Mouse (Mus musculus): ENCODE measurements around the gene Tmtc2.

The Tmtc2 gene

DNA sequence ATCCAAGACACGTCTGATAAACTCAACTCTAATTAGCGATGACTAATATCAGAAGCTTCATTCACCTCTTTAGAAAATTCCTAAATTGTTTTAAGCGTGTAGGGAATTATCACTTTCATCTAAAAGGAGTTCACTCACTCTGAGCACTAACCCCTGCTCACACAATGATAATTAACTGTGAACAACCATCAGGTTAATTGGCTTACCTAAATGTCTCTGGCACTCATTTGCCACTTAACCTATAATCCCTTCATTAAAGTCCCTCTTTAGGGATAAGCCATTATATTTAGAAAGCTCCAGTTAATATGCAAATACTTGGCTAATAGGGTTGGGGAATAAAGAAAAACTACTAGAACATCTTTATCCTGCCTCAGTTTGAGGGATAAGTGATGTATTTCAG, 151.1 kb downstream of the Tmtc2 start:
- no peak for DNase-seq (ENCODE audit: low read depth in 1 of 2, low spot score in 2 of 2)

GRCm38 (mm10) chr10:105417845-105418383, 156.3 kb downstream of the Tmtc2 start:
- DNase-seq (ENCODE audit: low read depth in 1 of 2, low spot score in 2 of 2) = no peak

DNA sequence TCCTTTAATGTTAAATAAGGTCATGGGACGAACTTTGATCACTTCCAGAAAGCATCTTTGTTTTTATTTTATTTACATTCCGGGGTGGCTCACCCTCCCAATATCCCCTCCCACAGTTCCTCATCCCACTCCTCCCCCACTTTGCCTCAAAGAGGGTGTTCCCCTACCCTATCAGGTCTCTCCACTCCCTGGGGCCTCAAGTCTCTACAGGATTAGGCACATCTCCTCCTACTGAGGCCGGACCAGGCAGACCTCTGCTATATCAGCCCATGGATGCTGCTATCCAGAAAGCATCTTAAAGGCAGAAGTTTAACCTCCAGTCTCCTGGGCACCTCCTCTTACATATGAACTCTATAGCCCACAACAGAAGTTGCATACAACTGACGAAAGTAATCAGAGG, 157.7 kb downstream of the Tmtc2 start:
- DNase-seq (ENCODE audit: low read depth in 1 of 2, low spot score in 2 of 2) = no peak

- DNase-seq (ENCODE audit: low read depth in 1 of 2, low spot score in 2 of 2) = no peak
Measured at GRCm38 (mm10) chr10:105405856-105406527, 168.3 kb downstream of the Tmtc2 start.

DNA sequence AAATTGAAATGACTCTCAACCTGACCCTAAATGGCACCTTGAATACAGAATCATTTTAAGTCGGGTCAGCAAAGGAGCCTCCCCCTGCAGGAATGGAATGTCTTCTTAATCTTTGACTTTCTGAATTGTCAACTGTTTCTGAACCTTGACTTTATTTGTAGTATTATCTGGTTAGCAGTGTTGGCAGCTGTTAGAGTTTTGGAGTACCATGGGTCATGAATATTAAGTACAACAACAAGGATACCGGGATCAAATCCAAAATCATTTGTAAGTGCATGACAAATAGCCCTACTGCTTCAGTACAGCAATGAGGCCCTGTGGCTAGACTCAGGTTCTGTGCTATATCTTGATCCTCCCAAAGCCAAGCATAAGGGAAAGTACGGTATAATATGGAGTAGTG, 170.3 kb downstream of the Tmtc2 start:
- no peak for DNase-seq (ENCODE audit: low read depth in 1 of 2, low spot score in 2 of 2)

GRCm38 (mm10) chr10:105402481-105402779, 171.8 kb downstream of the Tmtc2 start:
- DNase-seq (ENCODE audit: low read depth in 1 of 2, low spot score in 2 of 2) = no peak

DNA sequence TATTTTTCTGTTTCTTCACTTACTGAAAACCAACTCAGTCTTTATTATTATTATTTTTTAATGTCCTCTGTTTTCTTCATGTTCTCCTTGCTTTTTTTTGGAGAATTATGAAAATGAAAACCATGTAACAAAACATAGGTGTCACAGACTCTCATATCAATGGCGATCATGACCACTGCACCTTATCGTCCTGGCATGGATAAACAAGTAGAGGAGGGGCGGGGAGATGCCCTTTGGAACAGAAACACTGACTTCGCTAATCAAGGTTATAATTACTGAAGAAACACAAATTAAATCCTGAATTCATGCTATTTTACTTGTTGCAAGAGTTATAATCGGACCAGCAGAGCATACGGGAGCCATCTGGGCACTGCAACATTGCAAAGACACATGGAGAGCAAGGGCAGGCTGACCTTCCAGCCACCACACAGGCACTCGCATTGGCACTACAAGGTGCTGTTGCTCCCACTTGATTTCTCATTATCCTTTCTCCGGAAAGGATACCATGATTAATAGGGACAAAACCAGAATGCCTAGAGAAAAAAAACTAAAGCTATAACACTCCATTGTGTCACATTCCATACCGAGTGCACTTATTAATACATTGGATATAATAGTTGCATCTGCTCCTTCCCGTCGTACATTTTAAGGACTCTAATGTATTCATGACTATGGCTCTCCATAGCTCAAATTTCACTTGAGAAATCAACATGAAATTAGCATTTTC, 172.3 kb downstream of the Tmtc2 start:
- no peak for DNase-seq (ENCODE audit: low read depth in 1 of 2, low spot score in 2 of 2)

GRCm38 (mm10) chr10:105399316-105399715, 174.9 kb downstream of the Tmtc2 start:
- no peak for DNase-seq (ENCODE audit: low read depth in 1 of 2, low spot score in 2 of 2)

- DNase-seq (ENCODE audit: low read depth in 1 of 2, low spot score in 2 of 2) = no peak
Measured at GRCm38 (mm10) chr10:105384065-105384464, 190.2 kb downstream of the Tmtc2 start.

GRCm38 (mm10) chr10:105381705-105382104, 192.5 kb downstream of the Tmtc2 start:
- no peak for DNase-seq (ENCODE audit: low read depth in 1 of 2, low spot score in 2 of 2)

DNA sequence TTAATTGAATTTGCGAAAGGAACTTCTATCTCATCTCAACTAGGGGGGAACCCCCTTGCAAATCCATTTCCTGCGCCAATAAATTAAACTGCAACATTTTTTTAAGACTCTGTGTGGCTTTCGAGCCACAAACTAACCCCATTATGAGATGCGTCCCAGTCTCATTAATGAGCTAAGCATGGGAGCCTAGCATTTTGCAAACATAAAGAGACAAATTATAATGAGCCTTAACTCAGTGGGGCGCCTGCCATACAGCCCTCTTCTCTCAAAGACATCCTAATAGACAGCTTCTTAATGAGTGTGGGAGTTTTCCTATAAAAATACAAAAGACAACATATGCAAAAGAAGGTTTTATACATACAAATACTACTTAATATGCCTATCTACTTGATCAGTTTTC, 193.0 kb downstream of the Tmtc2 start:
- no peak for DNase-seq (ENCODE audit: low read depth in 1 of 2, low spot score in 2 of 2)

GRCm38 (mm10) chr10:105380584-105380983, 193.7 kb downstream of the Tmtc2 start:
- no peak for DNase-seq (ENCODE audit: low read depth in 1 of 2, low spot score in 2 of 2)

GRCm38 (mm10) chr10:105377711-105378110, 196.5 kb downstream of the Tmtc2 start:
- DNase-seq (ENCODE audit: low read depth in 1 of 2, low spot score in 2 of 2) = no peak

DNA sequence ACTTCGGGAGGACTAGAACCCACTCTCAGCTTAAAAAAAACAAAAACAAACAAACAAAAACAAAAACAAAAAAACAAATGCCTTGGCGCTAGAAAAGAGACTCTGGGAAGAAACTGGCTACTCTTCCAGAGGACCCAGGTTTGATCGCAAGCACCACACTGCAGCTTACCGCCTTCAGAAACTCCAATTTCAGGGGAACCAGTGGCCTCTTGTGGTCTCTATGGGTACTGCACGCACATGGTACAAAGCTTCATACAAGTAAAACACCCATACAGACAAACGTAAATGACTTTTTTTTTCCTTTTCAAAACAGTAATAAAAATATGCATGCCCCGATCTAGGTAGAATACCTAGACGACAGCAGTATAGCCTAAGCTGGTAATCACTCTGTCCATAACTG, 201.0 kb downstream of the Tmtc2 start:
- no peak for DNase-seq (ENCODE audit: low read depth in 1 of 2, low spot score in 2 of 2)

- no peak for DNase-seq (ENCODE audit: low read depth in 1 of 2, low spot score in 2 of 2)
Measured at GRCm38 (mm10) chr10:105368242-105368641, 206.0 kb downstream of the Tmtc2 start.

- no peak for DNase-seq (ENCODE audit: low read depth in 1 of 2, low spot score in 2 of 2)
Measured at GRCm38 (mm10) chr10:105364480-105364879, 209.8 kb downstream of the Tmtc2 start.

DNA sequence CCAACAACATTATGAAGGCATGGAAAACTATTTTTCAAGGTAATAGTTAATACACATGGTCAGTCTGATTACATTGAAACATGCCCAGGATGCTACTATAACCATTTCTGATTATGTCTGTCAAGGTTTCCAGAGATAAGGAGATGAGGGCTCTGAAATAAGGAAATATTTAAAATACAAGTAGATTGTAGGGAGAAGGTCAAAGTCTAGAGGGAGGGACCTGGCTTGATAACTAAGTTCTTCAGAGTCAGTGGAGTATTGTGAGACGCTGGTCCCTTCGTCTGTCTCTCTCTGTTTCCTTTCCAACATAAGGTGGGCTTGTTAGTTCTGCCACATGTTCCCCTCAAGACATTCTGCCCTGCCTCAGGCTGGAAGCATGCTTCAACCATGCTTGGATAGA, 223.9 kb downstream of the Tmtc2 start:
- DNase-seq (ENCODE audit: low read depth in 1 of 2, low spot score in 2 of 2) = no peak

DNA sequence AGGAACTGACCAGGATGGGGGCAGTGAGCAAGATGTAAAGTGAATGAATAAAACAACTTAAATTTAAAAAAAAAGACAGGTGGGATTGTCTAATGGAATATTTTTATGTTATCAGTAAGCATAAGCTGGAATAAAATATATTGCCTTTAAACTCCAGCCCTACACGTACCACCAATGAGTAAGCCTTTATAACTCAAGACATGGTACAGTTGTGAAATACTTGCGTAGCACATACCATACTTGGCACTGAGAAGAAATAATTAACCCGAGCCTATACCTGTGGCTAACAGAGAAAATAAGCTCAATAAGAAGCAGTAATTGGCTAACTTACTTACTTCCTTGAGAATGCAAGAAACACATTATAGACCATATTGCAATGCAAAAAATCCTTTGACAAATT, 228.3 kb downstream of the Tmtc2 start:
- no peak for DNase-seq (ENCODE audit: low read depth in 1 of 2, low spot score in 2 of 2)

DNA sequence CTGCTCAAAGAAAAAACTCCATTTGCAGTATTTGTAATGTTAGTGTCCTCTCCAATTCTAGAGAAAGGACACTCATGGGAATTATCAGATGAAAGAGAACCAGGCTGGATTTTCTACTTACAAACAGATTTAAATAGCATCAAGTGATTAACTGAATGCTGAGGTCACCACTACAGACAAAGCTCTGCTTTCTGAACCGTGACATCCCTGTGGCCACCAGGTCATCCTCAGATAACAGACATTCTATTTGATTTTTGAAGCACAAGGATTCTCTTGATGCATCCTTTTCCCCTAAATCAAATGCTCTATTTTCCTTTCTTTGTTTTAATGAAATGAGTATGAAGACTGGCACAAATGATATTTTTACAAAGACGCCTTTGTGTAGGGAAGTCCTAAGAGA, 241.4 kb downstream of the Tmtc2 start:
- DNase-seq (ENCODE audit: low read depth in 1 of 2, low spot score in 2 of 2) = no peak

GRCm38 (mm10) chr10:105330327-105330726, 243.9 kb downstream of the Tmtc2 start:
- DNase-seq (ENCODE audit: low read depth in 1 of 2, low spot score in 2 of 2) = no peak

GRCm38 (mm10) chr10:105323646-105324192, 250.5 kb downstream of the Tmtc2 start:
- DNase-seq (ENCODE audit: low read depth in 1 of 2, low spot score in 2 of 2) = no peak

- no peak for DNase-seq (ENCODE audit: low read depth in 1 of 2, low spot score in 2 of 2)
Measured at GRCm38 (mm10) chr10:105319299-105320057, 254.8 kb downstream of the Tmtc2 start.

Data from monocyte, adult 2 months (primary cell).